Mouse (Mus musculus) stomach, embryonic 15.5 days (tissue): ENCODE measurements around the gene Cdk5. TPM values are rescaled to one million over a fixed set of nuclear protein-coding genes. Genes with fewer than 3 reads are reported as not detected.

Experiments
- ATAC-seq: fragments of 200-750 bp; cut with Nextera tagmentation; 2 replicates; pipeline ENCODE4 v1.8.0; 2017; ENCODE audit warnings: low read depth, moderate number of reproducible peaks, moderate TSS enrichment; ENCODE audit not compliant: insufficient read depth, low FRiP score
- H3K27ac ChIP-seq: fragments of 300-500 bp; sonication (generic); 2 replicates; pipeline ENCODE4 v1.5.1; 2015; ENCODE audit warnings: mild to moderate bottlenecking, inconsistent platforms
- H3K27me3 ChIP-seq: fragments of 300-500 bp; sonication (generic); replicated peaks from 2 replicates; pipeline ENCODE4 v1.6.1; 2015; ENCODE audit warnings: inconsistent platforms
- H3K36me3 ChIP-seq: fragments of 300-500 bp; sonication (generic); 2 replicates; pipeline ENCODE4 v1.6.1; 2015; ENCODE audit warnings: inconsistent platforms
- H3K4me1 ChIP-seq: fragments of 300-500 bp; sonication (generic); 2 replicates; pipeline ENCODE4 v1.6.1; 2015; ENCODE audit warnings: inconsistent platforms
- H3K4me2 ChIP-seq: fragments of 300-500 bp; sonication (generic); 2 replicates; pipeline ENCODE4 v1.6.1; 2015; ENCODE audit warnings: mild to moderate bottlenecking, inconsistent platforms
- H3K4me3 ChIP-seq: fragments of 300-500 bp; sonication (generic); replicated peaks from 2 replicates; pipeline ENCODE4 v1.5.1; 2015; ENCODE audit warnings: inconsistent platforms
- H3K9ac ChIP-seq: fragments of 300-500 bp; sonication (generic); 2 replicates; pipeline ENCODE4 v1.6.1; 2015; ENCODE audit warnings: inconsistent platforms
- H3K9me3 ChIP-seq: fragments of 300-500 bp; sonication (generic); 2 replicates; pipeline ENCODE4 v1.6.1; 2016; ENCODE audit warnings: inconsistent platforms
- WGBS: fragments of 180-500 bp; shearing (Covaris S2); methylation state at CpG from one replicate; pipeline ENCODE4 v1.1.7; 2015; 5-methylcytosine and 5-hydroxymethylcytosine counted together
- polyA plus RNA-seq: library from polyadenylated mRNA; unstranded; fragments of >200 nt; fragmentation: Nextera tagmentation; extraction: Ambion mirVana; gene quantifications from 2 replicates; pipeline ENCODE4 v1.2.1, GENCODE M21; 2015

The Cdk5 gene
- polyA plus RNA-seq, 1 experiment from 2014 or later = 37.3 TPM

- Histone ChIP-seq H3K4me2 (peak within 1 kb of the TSS; percentile 89), H3K4me1 (peaks cover 20% of the 10 kb centered on the region), H3K9me3 (no peaks in the 10 kb centered on the region), H3K36me3 (peaks cover 9% of the 10 kb centered on the region; the same call in 1 of the 2 replicates), H3K27ac (peak within 1 kb of the TSS; percentile 49; the same call in 1 of the 2 replicates), H3K9ac (peak within 1 kb of the TSS; percentile 34; the same call in 1 of the 2 replicates), H3K4me3 (peak within 1 kb of the TSS; percentile 65), H3K27me3 (no peaks in the 10 kb centered on the region)
- 2% methylated on average over 34 of the region's 34 CpGs for WGBS
- peak; percentile 66 for ATAC-seq
Observed at GRCm38 (mm10) chr5:24447624-24448298, 24.4 kb upstream of the Cdk5 start, which contains the start of gene Tmub1. Gene Tmub1, minus strand, starts transcription at chr5:24447854.

- peak overlapping the region; percentile 89; the same call in 1 of the 2 replicates for H3K4me2 ChIP-seq
- H3K4me3 ChIP-seq = no peak overlapping the region
Observed at GRCm38 (mm10) chr5:24446630-24447029, 23.3 kb upstream of the Cdk5 start.

GRCm38 (mm10) chr5:24445428-24446080, 22.2 kb upstream of the Cdk5 start:
- Histone ChIP-seq H3K4me2 (peak overlapping the region; percentile 73), H3K36me3 (peaks cover 30% of the 10 kb centered on the region), H3K9me3 (no peaks in the 10 kb centered on the region), H3K9ac (no peak overlapping the region), H3K4me1 (peaks cover 17% of the 10 kb centered on the region), H3K27me3 (no peaks in the 10 kb centered on the region), H3K27ac (peak overlapping the region; percentile 63), H3K4me3 (peak overlapping the region; percentile 88)
- no peak for ATAC-seq
- 50% methylated on average over 20 of the region's 20 CpGs for WGBS

More at GRCm38 (mm10) chr5:24446630-24447029, 23.3 kb upstream of the Cdk5 start:
- no peaks in the 10 kb centered on the region for H3K9me3 ChIP-seq
- 89% methylated on average over 7 of the region's 7 CpGs for WGBS
- no peaks in the 10 kb centered on the region for H3K27me3 ChIP-seq
- no peak overlapping the region for H3K27ac ChIP-seq
- ATAC-seq = no peak
- H3K9ac ChIP-seq = no peak overlapping the region
- peaks cover 20% of the 10 kb centered on the region for H3K4me1 ChIP-seq
- H3K36me3 ChIP-seq = peaks cover 19% of the 10 kb centered on the region

- peak within 1 kb of the TSS; percentile 88 for H3K4me3 ChIP-seq
- peak; percentile 83 for ATAC-seq
- peaks cover 36% of the 10 kb centered on the region for H3K36me3 ChIP-seq
- H3K9ac ChIP-seq = peak within 1 kb of the TSS; percentile 85
- H3K4me1 ChIP-seq = peaks cover 17% of the 10 kb centered on the region
- H3K27me3 ChIP-seq = no peaks in the 10 kb centered on the region
- WGBS = under 1% methylated on average over 60 of the region's 60 CpGs
- peak within 1 kb of the TSS; percentile 73 for H3K4me2 ChIP-seq
- no peaks in the 10 kb centered on the region for H3K9me3 ChIP-seq
- peak within 1 kb of the TSS; percentile 93 for H3K27ac ChIP-seq
Observed at GRCm38 (mm10) chr5:24444746-24445427, 21.6 kb upstream of the Cdk5 start, which contains the start of gene Fastk. Gene Fastk, minus strand, starts transcription at chr5:24445287.

- Histone ChIP-seq H3K4me3 (peak overlapping the region; percentile 88), H3K36me3 (peaks cover 46% of the 10 kb centered on the region), H3K27me3 (no peaks in the 10 kb centered on the region), H3K27ac (no peak overlapping the region), H3K4me2 (peak overlapping the region; percentile 73), H3K4me1 (peaks cover 17% of the 10 kb centered on the region), H3K9ac (no peak overlapping the region), H3K9me3 (no peaks in the 10 kb centered on the region)
- ATAC-seq = no peak
- WGBS = 83% methylated on average over 12 of the region's 12 CpGs
Observed at GRCm38 (mm10) chr5:24443927-24444326, 20.6 kb upstream of the Cdk5 start.

- Histone ChIP-seq H3K4me2 (no peak overlapping the region), H3K9me3 (no peaks in the 10 kb centered on the region), H3K4me1 (peaks cover 17% of the 10 kb centered on the region), H3K27me3 (no peaks in the 10 kb centered on the region), H3K36me3 (peaks cover 51% of the 10 kb centered on the region), H3K27ac (no peak overlapping the region), H3K4me3 (no peak overlapping the region), H3K9ac (no peak overlapping the region)
- ATAC-seq = no peak
- 88% methylated on average over 7 of the region's 7 CpGs for WGBS
Observed at GRCm38 (mm10) chr5:24443204-24443603, 19.9 kb upstream of the Cdk5 start.

- 79% methylated on average over 9 of the region's 9 CpGs for WGBS
- H3K4me2 ChIP-seq = no peak overlapping the region
- no peak overlapping the region for H3K4me3 ChIP-seq
- no peak overlapping the region for H3K9ac ChIP-seq
- H3K27ac ChIP-seq = no peak overlapping the region
- no peak for ATAC-seq
- no peaks in the 10 kb centered on the region for H3K9me3 ChIP-seq
- H3K36me3 ChIP-seq = peaks cover 55% of the 10 kb centered on the region
- no peaks in the 10 kb centered on the region for H3K27me3 ChIP-seq
- H3K4me1 ChIP-seq = peaks cover 13% of the 10 kb centered on the region
Observed at GRCm38 (mm10) chr5:24442029-24442428, 18.7 kb upstream of the Cdk5 start.

GRCm38 (mm10) chr5:24441187-24441586, 17.9 kb upstream of the Cdk5 start:
- Histone ChIP-seq H3K36me3 (peaks cover 59% of the 10 kb centered on the region), H3K27me3 (no peaks in the 10 kb centered on the region), H3K4me1 (peaks cover 13% of the 10 kb centered on the region), H3K9me3 (no peaks in the 10 kb centered on the region), H3K9ac (no peak overlapping the region), H3K4me3 (no peak overlapping the region), H3K4me2 (no peak overlapping the region), H3K27ac (no peak overlapping the region)
- ATAC-seq = no peak
- WGBS = 92% methylated on average over 8 of the region's 8 CpGs

- no peak for ATAC-seq
- 85% methylated on average over 8 of the region's 8 CpGs for WGBS
Observed at GRCm38 (mm10) chr5:24433993-24434392, 10.7 kb upstream of the Cdk5 start.

GRCm38 (mm10) chr5:24428596-24428995, 5.3 kb upstream of the Cdk5 start:
- 18% methylated on average over 9 of the region's 9 CpGs for WGBS
- Histone ChIP-seq H3K27ac (peak overlapping the region; percentile 80), H3K4me1 (peaks cover 41% of the 10 kb centered on the region), H3K9ac (no peak overlapping the region), H3K9me3 (no peaks in the 10 kb centered on the region), H3K4me2 (peak overlapping the region; percentile 93), H3K4me3 (peak overlapping the region; percentile 29), H3K27me3 (no peaks in the 10 kb centered on the region), H3K36me3 (peaks cover 40% of the 10 kb centered on the region)
- no peak for ATAC-seq

More at GRCm38 (mm10) chr5:24433993-24434392, 10.7 kb upstream of the Cdk5 start:
- Histone ChIP-seq H3K36me3 (peaks cover 78% of the 10 kb centered on the region), H3K9me3 (no peaks in the 10 kb centered on the region), H3K4me1 (peaks cover 5% of the 10 kb centered on the region; the same call in 1 of the 2 replicates), H3K4me2 (no peak overlapping the region), H3K27ac (no peak overlapping the region), H3K9ac (no peak overlapping the region), H3K27me3 (no peaks in the 10 kb centered on the region), H3K4me3 (no peak overlapping the region)

GRCm38 (mm10) chr5:24427981-24428402, 4.7 kb upstream of the Cdk5 start:
- Histone ChIP-seq H3K9me3 (no peaks in the 10 kb centered on the region), H3K4me2 (peak overlapping the region; percentile 93), H3K4me1 (peaks cover 41% of the 10 kb centered on the region), H3K27ac (peak overlapping the region; percentile 80), H3K36me3 (peaks cover 34% of the 10 kb centered on the region), H3K27me3 (no peaks in the 10 kb centered on the region), H3K9ac (no peak overlapping the region), H3K4me3 (peak overlapping the region; percentile 65)
- WGBS = 12% methylated on average over 15 of the region's 15 CpGs
- ATAC-seq = peak; percentile 2; the same call in 1 of the 2 replicates
